Mouse (Mus musculus): ENCODE data around the gene Ski.
A peak's percentile ranks its signal among the peaks of the same experiment; 100 is the strongest.

Ski gene

DNA sequence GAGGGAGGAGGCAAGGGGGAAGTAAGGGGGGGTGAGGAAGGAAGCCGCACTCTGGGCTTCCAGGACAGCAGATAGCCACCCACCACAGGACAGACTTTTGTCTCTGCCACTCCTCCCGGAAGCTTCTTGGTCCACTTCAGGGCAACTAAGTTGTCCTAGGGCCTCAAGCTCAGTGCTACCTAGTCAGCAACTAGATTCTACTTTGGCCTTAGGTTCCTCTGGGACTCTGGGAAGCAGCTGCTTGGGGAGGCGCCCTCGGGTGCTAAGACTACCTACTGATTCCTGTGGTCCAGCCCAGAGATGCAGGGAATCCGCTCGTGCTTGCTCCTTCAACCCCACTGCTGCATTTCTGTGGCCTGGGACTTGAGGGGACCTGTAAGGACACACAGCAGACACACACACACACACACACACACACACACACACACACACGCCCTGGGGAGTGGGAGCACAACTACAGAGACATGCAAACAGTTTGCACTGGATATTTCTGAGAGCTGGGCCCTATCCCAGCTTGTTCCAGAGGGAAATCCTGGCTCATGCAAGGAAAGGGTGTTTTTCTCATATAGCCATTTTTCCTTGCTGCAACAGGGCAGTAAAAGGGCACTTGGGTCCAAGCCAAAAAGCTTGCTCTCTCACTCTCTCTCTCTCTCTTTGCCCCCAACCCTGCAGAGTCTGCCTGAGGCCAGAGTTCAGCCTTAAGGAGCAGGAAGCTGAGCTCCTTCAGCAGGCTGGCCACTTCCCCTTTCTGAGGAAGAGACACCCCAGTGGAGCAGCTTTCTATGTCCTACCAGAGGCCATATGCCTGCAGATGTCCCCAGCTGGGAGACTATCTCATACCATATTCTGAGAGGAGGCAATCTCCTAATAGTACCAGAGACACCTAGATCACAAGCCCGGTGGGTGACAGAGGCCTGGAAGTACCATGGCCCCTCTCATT lies 12.2 kb upstream of the Ski start:
- DNase-seq (ENCODE audit: low spot score): no peak

DNA sequence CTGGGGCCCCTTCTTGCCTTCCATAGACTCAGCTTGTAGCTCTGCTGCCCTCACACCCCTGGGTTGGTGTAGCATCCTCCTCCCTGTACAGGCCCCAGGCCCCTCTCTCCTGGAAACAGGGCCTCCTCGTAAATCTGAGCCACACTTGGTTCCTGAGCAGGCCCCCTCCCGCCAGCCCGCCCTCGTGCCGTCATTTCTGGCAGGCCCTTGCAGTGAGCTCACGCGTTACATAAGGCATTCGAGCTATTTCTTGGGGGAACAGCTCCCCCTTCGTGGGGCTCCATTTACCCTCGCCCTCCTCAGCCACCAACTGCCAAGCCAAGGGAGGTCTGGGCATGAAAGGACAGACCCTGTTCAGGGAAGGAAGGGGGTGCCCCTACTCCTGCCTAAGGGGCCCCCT lies 11.5 kb upstream of the Ski start:
- peak; percentile 70 for DNase-seq (ENCODE audit: low spot score)

DNA sequence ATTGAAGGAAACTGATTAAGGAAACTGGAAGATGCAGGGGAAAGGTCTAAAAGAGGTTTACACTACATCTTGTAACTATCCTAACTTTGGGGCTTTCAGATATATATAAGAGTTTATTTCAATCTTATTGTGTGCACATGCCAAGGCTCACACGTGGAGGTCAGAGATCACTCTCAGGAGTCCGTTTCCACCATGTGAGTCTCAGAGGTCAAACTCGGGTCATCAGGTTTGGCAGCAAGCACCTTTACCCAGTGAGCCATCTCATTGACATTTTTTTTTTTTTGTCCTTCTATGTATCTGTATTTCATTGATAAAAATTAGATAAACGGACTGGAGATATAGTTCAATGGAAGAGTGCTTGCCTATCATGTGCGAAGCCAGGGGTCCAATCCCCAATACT lies 6.1 kb upstream of the Ski start:
- no peak for DNase-seq (ENCODE audit: low spot score)

DNA sequence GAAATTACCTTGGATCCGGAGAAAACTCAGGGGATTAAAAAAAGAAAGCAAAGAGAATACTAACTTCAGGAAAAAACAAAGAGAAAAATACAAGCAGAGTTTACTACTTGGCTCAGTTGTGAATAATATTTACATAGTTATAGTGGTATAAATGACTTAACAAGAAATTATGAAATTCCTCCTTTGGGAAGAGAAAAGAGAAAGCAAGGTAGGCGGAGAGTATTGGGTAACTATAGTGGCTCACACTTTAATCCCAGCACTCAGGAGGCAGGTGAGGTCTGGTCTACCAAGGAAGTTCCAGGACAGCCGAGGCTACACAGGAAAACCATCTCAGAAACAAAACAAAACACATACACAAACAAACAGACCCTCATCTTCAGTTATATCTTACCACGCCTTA lies 5.6 kb upstream of the Ski start:
- no peak for DNase-seq (ENCODE audit: low spot score)

DNA sequence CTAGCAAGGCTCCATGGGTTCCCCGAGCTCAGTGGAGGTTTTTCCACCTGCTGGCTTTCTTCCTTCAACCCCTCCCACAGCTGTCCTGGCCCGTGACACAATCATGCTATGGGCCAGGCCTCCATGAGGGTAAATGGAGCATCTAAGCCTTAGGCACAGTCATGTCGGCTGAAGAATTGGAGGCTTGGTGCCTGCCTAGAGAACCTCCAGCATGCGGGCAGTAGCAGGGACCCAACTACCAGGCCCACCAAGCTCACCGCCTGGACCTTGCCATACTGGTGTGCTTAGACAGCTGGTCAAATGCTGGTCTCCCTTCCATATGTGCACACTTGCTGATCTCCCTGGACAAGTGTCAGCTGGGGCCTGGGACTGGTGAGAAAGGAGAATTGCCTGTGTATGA lies 3.5 kb upstream of the Ski start:
- no peak for DNase-seq (ENCODE audit: low spot score)

DNA sequence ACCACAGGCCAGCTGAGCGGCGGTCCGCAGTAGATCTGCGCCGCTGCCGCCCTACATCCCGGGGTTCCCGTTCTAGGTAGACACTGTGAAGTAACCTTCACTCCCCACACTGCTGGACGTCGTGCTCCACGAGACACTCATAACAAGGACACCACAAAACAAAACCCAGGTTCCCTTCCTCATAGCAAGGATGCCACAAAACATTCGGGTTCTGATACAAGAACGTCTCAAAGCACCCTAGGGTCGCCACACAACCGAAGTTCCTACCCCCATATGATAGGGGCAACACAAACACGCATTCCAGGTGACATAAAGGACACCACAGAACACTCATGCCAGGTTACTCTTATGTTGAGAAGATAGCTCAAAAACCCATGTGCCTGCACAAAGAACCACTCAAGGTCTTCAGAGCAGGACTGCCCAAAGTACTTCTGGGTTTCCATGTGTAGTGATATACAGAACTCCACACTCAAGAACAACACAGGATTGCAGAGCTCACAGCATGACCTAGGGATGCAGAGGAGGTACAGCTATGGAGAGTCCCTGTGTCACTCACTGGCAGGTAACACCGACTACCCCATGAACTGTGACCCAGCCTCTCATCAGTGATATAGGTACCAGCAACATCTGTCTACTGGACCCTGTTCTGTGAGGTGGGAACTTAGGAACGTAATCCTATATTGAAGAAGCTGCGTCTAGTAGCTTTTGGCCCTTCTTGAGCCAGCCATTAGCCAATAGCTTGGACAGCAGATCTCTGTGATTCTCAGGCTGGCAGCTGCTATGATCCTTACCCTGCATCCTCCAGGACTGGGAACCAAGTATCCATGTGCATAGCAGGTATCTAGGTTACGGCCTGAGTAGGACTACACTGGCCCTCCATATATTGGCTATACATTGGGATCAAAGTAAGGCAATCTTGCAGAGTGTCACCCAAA lies 1.5 kb upstream of the Ski start:
- no peak for DNase-seq (ENCODE audit: low spot score)

DNA sequence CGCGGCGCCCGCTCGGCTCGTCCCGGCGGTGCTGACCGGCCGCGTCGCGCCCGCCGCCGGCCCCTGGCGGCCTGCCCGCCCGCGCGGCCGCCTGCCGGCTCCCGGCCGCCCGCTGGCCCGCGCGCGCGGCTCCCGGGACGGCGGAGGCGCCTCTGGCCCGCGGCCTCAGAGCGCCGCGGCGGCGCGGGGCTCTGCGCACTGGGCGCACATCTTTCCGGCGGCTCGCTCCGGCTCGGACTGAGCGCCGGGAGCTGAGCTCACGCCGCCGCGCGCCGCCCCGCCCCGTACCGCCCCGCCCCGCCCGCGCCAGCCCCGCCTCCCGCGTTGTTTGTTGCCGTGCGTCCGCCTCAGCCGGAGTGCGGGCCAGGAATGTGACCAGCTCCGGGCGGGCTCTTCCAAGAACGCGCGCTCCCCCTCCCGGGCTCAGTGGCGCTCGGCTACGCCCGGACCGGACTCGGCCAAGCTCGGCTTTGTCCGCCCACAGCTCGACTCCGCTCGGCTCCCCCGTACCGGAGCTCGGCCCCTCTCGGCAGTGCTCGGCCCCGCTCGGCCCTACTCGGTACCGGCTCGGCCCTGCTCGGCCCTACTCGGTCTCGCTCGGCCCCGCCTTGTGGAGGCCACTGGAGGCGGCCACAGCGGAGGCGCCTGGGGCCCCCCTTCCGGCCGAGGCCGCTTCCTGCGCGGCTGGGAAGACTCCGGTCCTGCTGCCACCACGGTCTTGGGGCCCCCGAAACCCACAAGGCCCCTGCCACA lies 625 bp upstream of the Ski start:
- DNase-seq (ENCODE audit: low spot score): peak; percentile 100

DNA sequence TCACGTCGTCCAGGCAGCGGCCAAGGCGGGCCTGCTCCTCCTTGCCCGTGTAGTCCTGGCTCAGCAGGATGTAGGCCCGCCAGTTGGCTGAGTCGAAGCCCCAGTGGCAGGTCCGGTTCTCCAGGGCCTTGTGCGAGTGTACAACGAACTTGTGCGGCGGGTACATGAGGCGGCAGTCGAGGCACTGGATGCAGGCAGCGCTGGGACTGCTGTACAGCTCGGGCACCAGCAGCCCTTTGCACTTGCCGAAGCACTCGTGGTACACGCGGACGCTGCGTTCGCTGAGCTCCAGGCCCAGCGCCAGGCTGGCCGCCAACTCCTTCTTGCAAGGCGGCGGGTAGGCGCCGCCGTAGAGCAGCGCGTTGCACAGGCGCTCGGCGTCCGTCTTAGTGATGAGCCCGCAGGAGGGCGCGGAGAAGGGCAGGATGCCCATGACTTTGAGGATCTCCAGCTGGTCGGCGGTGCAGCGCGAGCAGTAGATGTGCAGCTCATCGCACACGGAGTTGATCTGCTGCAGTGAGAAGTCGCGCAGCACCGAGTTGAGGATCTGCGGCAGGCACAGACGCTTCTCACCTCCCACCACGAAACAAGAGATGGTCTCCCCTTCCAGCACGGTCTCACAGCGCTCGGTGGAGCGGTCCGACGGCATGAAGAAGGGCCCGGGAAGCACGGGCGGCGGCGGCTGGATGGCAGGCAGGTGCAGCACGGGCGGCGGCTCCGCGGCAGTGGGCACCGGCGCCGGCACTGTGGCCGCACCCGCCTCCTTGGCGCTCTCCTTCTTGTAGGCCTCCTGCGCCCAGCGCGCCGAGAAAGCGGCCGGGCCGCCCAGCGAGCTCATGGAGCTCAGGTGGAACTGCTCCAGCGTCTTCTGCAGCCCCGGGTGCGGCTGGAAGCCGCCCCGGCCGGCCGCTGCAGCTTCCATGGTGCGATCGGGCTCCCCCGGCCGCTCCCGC lies 517 bp downstream of the Ski start:
- no peak for DNase-seq (ENCODE audit: low spot score)

DNA sequence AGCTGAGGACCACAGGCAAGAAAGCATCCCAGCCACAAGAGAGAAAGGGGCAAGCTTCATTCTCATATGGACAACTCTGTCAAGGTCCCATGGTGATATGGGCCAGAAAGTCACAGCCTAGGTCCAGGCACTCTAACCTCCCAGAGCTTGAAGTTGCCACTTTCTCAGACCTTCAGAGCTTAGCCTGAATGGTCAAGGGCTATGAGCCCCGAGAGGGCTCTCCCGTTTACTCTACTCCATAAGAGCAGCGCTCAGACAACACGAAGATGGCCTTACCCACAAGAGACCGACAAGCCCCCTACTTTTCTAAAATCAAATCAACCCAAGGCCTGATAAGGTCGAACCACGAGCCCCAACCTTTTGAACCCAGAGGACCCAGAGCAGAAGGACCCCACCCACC lies 1.3 kb downstream of the Ski start:
- no peak for DNase-seq (ENCODE audit: low spot score)

DNA sequence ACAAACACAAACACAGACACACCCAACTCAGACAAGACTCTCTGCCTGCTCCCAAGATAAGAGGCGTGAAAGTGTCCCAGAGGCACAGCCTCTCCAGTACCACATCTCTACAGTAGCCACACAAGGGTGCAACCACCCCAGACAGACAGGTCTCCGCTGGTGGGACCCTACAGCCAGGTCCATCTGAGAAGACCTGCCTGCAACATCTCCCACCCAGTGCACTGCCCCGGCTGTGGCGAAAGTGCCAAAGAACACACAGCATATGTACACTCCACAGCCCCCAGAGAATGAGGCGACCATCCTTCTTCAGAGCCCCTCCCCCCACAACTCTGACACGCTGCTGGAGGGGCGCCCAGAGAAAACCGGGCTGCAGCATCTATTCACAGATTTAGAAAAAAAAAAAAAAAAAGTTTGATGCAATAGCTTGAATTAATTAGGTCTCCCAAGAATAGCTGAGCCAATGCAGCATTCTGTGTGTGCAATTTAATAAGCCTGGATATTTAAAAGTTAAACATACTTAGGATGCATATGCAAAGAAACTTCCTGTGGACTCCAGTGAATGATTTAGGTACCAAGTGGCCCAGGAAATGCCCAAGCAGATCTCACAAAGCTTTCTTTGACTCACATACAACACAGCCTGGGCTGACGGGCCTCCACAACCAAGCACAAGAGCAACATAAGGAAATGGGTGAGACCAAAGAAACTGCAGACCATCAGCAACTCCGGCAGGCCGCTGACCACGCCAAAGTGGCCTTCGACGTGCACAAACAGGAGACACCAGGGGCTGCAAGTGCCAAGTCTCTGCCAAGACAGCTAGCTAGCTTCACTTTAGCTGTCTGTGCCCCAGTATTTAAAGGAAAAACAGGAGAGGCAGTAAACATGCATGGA lies 1.9 kb downstream of the Ski start:
- DNase-seq (ENCODE audit: low spot score): no peak

DNA sequence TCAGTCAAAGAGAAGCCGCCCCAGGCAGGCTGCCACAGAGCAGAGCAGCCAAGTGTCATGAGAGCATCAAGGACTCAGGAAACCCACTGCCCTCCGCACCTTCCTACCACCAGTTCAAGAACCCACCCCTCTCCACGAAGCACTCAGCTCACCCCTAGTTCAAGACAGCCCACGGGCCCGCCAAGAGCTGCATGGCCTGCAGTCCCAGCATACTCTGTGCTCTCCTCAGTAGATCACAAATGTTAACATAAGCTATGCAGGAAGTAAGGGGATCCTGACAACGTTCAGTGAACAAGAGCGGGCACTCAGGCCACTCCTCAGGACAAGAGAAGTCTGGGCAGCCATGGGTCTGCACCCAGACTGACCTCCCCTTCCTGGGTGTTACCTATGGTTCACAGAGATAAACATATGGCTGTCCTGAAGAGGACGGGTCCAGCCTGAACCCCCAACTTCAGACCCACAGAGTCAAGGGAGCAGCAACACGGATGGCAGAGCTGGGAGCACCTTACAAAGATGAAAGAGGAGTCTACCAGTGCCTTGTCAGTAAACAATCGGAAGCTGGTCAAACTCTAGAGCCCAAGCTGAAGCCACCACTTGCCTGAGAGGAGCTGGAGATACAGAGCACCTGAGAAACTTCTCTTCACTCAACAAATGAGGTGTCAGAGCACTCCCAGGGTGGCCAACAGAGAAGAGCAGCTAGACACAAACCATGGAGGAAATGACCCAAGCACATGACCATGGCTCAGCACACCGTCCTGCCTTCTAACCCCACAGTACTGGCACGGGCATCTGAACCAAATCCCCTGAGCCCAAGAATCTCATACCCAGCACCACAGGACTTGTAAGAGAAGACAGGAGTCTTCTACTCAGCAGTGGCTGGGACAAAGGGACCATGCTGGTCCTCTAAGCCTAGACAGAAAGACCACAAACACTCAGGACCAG lies 2.9 kb downstream of the Ski start:
- DNase-seq (ENCODE audit: low spot score): no peak

DNA sequence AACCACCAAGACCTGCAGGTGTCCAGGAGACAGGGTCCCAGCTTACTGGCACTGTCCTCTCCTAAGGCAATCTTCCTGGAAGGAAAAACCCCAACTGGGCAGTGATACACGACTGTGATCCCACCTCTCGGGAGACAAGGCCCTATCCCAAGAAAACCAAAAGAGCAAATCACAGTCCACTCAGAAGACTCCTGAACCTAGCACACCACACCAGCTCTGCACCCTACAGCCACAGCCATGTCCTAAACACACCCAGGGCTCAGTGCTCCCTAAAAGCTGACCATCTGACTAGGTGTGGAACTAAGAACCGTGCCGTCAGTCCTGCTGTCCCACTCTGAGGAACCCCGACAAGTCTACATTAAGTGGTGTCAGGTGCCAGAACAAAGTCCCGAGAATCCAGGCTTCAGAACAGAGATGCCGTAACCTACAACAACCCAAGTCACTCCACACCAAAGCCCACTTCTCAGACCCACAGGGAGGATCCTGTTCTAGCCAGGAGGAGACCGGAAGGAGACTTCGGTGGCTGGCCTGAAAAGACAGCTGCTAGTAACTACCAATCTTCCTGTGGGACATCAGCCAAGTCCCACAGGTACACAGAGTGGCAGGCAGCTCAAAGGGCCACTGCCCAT lies 4.2 kb downstream of the Ski start:
- no peak for DNase-seq (ENCODE audit: low spot score)

DNA sequence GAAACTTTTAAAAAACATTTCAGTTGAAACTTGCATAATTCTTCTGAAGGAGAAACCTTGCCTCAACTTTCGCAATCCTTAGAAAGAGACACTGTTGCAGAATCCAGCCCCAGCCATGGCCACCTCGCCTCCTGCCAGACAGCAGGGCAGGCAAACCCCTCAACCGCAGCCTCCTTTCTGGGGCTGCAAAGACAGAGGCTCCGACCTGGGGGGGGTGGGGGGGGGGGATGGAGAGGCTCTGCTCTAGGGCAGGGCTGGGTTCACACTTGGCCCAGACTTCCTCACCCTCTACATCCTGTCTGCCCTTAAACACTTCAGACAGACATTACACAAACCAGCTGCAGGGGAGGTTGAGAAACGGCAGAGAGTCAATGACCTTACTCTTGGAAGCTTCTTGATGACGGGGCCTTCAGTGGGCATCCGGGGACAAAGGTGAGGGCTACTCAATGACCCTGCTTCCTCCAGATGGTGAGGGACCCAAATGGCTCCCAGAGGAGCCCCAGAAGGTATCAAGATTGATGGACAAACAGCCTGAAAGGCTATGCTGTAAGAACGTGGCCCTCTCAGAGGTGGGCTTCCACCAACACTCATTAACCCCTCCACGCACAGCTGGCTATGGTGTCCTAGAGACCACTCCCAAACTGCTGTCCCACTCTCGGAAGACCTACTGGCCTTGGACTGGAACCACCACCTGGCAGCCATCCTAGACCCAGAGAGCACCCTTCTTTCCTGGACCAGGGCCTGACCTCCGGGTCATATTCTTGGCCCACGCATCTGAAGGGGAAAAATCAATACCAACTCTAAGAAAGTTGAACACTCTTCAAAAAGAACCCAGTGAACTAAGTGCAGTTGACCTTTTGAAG lies 4.9 kb downstream of the Ski start:
- no peak for DNase-seq (ENCODE audit: low spot score)

DNA sequence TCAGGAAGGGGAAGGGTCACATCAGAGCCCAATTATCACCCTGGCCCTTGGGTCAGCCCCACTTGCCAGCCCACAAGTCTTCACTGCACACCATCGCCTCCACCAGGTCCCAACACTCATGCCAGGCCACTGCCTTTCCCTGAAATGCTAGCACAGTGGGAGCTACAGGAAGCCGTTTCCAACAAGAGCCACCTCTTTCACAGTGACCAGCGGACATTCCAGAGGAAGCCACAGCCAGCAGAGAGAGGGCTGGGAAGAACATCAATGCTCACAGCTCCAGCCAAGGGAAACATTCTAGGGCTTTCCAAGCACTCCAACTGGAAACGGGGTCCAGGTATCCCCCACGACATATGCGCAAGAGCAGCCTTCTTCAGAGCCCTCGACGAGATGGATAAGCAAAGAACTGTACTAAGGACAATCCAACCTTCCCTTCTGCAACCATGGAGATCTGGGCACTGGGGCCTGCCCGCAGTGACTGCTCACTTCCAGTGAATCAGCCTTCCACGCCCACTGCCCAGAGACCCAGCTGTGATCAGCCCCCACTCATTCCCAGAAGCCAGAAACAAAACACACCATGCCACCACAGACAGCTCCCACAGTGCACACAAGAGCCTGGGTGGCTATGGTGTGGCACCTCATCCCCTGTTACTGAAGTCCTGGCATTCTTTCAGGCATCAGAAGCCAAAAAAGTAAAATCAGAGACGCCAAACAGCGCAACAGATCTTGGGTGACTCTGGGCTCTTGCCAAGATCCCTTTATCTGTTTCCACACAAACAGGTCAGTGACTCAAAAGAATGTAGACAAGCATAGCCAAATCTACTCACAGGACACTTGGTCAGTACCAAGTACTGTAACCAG lies 6.4 kb downstream of the Ski start:
- no peak for DNase-seq (ENCODE audit: low spot score)

DNA sequence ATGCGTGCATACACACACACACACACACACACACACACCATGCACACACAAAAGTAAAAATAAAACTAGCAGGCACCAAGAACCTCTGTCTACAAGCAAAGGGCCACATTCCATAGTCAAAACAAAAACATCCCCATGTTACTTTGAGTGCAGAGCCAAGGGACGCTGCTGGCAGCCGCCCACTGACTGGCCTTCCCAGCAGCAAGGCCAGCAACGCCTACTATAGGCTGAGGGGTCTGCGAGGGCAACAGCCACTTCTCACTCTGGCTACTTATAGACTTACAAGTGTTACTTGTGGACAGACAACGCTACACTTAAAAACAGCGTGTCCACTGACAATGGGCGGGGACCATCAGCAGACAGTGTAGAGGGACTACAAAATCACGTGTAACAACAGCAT lies 7.2 kb downstream of the Ski start:
- no peak for DNase-seq (ENCODE audit: low spot score)

DNA sequence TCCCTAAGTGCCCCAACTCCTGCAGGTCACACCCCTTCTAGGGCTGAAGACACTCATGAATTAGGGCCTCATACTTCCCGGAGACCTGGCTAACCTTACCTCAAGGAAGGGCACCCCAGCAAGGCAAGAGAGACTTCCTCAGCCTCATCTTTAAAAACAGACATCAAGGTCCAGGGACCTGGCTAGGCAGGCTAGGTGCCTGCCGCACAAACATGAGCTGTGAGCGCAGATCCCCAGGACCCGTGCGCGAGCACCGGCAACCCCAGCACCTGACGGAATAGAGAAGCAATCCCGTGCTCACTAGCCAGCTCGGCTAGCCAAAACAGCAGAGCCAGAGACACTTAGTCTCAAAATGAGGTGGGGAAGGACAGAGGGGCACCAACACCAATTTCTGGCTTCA lies 7.6 kb downstream of the Ski start:
- no peak for DNase-seq (ENCODE audit: low spot score)

DNA sequence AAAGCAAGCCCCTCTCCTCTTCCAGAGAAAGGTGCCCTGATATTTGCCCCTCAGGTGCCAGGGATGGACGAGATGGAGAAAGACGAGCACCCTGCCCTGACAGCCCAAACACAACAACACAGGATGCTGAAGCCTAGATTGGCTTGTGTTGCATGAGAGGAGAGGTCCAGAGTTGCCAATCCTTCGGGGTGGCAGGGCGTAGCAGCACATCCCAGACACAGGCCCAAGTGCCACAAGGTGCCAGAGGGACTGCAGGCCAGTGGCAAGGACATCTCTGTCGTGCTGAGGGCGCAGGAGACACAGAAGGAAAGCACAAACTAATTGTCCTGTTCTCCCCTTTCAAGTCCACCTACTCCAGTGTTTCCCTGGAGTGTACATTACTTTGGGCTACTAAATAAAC lies 8.2 kb downstream of the Ski start:
- DNase-seq (ENCODE audit: low spot score): no peak

Measured in urinary bladder, postnatal 25 days (tissue).